Mouse (Mus musculus): ENCODE measurements around the gene Actn1.

Actn1 gene

DNA sequence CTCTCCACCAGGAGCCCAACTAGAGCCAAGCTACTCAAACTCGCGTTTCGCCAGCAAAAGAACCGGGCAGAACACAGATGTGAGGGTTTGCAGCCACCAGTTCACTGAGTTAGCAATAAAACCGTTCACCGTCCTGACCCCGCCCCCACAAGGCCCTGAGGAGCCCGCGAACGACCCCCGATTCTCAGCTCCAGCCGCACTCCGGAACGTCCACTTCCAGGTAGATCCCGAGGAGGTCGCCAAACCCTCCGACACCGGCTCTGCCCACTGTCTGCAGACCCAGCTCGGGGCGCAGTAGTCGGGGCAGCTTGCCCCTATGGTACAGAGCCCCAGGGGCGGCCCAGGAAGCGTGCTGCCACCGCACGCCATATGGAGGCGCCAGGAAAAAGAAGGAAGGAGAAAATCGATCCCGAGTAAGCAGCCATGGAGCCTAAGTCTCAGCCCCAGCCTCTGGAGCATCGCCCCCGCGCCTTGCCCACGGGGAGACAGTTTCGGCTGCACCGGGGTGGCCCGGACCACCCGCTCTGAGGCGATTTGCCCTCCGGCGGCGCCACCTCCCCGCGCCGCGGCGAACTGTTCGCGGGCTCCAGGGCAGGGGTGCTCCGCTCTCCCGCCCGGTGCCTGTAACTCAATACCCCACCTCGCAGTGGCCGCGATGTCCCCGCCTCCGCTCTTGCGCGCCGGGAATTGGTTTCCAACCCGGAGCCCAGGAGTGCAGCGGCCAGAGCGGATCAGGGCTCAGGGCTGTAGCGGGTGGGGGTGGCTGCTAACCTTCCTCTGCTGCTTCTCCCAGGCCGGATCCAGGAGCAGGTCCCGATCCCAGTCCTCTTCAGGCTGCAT, 735 bp downstream of the Actn1 start:
- DNase-seq (ENCODE audit: low read depth) = peak; percentile 82

DNA sequence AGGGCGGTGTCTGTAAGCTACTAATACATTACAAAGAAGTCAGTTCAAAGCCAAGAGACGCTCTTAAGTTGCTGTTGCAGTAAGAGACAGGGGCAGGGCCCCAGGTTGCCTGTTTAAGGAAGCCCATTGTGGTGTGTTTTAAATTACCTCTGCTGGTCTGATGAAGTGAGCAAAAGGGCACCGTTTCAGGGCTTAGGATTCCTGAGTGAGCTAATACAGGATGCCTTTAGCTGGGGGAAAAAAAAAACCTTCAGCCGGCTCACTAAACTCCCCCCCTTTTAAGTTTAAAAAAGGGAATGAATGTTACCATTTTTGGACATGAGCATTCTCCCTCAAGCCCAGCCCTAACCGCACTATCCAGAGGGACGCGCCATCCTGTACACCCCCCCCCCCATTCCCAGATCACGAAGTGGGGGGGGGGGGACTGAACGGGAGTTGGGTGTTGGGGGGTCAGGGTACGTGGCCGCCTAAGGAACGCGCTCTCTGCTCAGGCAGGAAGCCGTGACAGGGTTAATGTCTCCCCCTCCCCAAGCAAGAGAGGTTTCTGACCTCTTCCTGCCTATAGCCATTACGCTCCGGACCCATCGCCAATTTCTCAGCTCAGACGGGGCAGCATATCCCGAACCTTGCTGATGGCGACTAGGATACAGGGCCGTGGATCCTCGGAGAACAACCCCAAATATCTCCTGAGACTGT, 1.5 kb downstream of the Actn1 start:
- peak; percentile 57 for DNase-seq (ENCODE audit: low read depth)

DNA sequence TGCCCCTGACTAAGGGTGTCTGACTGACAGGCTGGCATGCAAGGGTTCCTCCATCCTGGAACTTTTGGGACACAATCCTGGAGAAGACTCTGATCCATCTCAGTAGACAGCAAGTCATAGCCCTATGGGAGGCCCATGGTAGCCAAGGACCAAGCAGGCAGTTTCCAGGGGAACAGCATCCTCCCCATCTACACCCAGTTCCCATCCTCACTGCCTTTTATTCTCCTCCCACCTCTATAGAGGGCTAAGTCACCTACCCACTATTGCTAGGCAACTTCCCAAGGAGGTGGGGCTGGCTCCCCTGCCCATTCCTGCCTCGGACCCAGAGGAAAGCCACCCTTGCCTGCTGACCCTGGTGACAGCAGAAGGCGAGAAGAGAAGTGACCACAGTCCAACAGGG, 8.2 kb downstream of the Actn1 start:
- no peak for DNase-seq (ENCODE audit: low read depth)

DNA sequence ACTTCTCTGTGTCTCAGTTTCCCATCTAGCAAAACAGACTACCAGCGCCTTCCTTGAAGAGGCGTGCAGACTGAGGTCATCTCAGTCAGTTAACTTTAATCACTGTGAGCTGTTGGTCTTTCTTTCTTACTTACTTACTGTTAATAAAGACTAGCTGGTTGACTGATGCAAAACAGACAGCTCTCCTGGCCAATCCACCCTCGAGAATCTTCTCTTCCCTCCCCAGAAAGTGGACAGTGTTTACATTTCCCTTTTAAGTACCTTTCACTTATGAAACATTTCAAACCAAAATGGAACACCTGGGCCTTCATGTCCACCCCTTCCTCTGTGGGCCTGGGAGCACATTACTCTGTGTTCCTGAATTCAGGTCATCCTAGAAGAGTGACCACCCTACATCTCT, 8.6 kb downstream of the Actn1 start:
- DNase-seq (ENCODE audit: low read depth) = no peak

GRCm38 (mm10) chr12:80249539-80249938, 10.6 kb downstream of the Actn1 start:
- DNase-seq (ENCODE audit: low read depth) = no peak

DNA sequence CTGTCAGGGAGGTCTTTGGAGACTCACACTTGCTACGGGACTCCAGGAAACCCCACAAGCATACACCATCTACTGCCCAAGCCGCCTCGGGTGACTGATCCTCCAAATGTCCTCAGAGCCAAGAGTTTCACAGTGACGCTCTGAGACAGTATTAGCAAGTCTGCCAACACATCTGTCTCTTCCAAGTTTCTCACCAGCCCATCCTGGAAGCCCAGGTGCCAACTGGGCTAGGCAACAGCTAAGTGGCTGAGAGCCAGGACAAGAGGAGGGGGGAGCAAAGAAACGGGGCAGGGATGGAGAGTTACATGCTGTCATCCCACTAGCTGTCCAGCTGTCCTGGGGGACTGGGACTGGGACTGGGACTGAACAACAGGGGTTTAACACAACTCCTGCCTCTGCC, 13.1 kb downstream of the Actn1 start:
- no peak for DNase-seq (ENCODE audit: low read depth)

DNA sequence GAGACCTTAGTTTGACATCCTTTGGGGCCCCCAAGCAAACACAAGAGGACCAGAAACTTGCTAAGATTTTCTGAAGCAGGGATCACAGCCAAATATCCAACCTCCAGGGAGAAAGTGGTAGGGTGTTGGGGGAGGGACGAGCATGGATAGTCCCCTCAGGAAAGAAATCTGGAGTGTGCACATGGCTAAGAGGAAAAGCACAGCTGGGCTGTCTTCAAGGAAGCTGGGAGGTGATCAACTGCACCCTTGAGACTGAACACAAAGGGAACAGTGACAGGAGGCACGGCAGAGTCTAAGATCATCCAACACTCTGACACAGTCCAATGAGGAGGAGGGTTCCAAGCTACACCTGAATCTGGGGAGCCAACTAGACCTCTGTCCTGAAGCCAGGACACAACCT, 13.7 kb downstream of the Actn1 start:
- no peak for DNase-seq (ENCODE audit: low read depth)

DNA sequence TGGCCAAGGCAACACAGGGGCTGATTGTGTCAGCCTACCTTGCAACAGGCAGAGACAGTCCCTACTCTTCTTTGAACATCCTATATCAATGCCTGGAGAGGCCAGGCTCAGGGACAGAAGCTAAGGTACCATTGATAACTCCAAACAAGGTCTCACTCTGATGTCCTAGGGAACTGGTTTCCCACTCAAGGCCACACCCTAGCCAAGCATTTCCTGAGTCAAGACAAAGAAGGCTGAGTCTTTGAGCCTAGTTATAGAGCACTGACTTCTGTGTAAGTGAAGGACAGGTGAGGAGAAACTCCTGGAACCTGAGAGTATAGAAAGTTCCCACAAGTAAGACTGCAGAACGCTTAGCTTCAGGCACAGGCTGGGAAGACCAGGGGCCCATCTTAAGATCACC, 15.4 kb downstream of the Actn1 start:
- no peak for DNase-seq (ENCODE audit: low read depth)

- no peak for DNase-seq (ENCODE audit: low read depth)
These were observed 16.0 kb downstream of the Actn1 start for GRCm38 (mm10) chr12:80244127-80244526.

- DNase-seq (ENCODE audit: low read depth) = no peak
These were observed 16.8 kb downstream of the Actn1 start for GRCm38 (mm10) chr12:80243335-80243734.

GRCm38 (mm10) chr12:80239445-80239844, 20.7 kb downstream of the Actn1 start:
- no peak for DNase-seq (ENCODE audit: low read depth)

GRCm38 (mm10) chr12:80238523-80238922, 21.6 kb downstream of the Actn1 start:
- DNase-seq (ENCODE audit: low read depth) = no peak

- DNase-seq (ENCODE audit: low read depth) = peak; percentile 75
These were observed 24.9 kb downstream of the Actn1 start for GRCm38 (mm10) chr12:80235295-80235694.

DNA sequence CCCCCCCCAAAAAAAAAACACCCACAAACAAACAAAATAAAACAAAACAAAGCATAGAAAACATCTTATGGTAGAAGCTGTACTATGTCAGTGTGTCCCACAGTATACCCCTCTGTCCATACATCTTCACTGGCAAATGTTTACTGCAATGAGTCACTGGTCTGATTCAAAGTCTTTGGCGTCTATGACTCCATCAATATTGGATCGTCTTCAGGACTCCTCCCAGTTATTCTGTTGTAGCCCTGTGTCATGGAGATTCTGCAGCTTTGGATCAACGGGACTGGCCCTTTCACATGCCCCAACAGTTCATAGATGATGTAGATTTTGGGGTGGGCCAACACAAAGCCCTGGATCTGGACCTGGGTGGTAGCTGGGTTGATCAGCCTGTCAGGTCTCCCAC, 25.9 kb downstream of the Actn1 start:
- no peak for DNase-seq (ENCODE audit: low read depth)

DNA sequence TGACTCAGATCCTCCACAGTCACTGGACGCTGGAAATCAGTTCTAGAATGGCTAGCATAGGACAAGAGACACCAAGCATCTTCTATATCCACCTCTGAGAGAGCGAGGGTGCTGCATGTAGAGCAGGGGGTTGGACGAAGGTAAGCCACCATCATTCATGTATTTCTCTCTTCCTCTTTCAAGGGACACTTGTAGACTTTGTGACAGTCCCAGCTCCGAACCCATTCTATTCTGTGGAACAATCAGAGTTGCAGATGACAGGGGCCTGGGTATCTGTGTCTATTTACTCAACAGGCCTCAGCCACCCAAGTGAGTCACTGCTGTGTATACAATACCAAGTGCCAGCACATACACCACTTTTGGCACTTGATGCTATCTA, 27.3 kb downstream of the Actn1 start:
- no peak for DNase-seq (ENCODE audit: low read depth)

DNA sequence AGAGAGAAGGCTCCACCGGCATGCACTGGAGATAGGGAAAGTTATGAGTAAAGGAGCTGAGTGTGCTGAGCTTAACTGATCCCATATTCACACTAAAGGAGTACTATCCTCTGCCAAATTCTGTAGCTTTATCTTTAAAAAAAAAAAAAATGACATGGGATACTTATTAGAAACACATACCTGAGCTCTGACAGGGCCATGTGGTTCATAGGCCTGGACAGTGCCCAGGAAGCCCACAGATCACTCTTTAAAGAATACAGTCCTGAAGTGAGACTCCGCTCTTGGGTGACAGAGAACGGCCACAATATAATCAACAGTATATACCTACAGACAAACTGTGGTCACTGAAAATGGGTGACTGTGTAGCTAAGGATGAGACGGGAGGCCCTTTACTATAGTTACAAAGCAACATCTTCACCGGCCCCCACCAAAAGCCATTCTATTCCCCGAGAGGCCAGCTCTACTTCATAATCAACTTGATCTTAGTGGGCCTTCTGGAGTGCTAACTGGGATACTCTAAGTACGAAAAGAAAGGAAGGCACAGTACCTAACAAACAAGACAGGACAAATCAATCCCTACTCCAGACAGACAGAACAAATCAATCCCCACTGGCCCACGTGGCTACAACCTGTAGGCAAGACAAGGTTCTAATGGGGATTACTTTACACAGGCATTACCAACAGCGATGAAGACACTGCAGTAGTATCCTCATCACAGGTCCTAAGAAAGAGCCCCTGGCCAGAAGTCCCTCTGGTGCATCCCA, 27.9 kb downstream of the Actn1 start:
- DNase-seq (ENCODE audit: low read depth) = no peak

GRCm38 (mm10) chr12:80231317-80231716, 28.9 kb downstream of the Actn1 start:
- DNase-seq (ENCODE audit: low read depth) = peak; percentile 80

GRCm38 (mm10) chr12:80230854-80231253, 29.3 kb downstream of the Actn1 start:
- DNase-seq (ENCODE audit: low read depth) = no peak

- peak; percentile 70 for DNase-seq (ENCODE audit: low read depth)
These were observed 30.0 kb downstream of the Actn1 start for GRCm38 (mm10) chr12:80230111-80230700.

- DNase-seq (ENCODE audit: low read depth) = peak; percentile 69
These were observed 31.0 kb downstream of the Actn1 start for GRCm38 (mm10) chr12:80229010-80229800.

DNA sequence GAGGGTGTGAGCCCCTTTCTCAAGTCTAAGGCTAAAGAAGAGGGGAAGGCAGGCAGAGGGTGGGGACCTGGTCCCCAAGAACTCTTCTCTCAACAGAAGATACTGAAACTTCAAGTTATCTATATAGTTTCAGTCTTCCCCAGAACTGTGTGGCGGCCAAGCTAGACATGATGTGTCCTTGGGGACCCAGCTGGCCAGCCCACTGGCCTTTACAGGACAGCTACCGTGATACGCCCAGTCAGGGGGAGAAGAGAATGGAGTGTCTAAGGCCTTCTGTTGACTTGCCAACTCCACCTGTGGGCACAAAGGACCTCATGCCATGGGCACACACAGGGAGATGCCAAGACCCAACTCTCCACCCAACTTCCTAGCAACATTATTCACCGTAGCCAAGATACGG, 31.8 kb downstream of the Actn1 start:
- no peak for DNase-seq (ENCODE audit: low read depth)

DNA sequence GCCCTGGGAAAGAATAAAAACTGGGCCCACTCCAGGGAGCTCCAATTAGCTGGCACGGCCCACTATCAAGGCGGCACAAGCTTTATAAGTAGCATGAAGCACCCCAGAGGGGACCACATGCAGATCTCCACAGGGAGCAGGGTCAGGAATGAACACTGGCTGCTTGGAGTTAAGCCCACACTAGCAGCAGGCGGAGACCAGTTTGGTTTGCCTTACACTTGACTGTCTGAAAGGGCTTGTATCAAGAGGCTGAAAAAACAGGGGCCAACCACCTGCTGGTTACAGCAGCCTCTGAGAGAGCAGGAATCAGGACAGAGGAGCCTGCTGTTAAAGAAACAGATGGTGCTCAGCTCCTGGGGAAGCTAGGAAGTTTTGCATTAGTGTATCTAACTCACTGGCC, 32.3 kb downstream of the Actn1 start:
- DNase-seq (ENCODE audit: low read depth) = no peak
